Mouse (Mus musculus): Measurements from ENCODE around the gene Sdc1.

DNA sequence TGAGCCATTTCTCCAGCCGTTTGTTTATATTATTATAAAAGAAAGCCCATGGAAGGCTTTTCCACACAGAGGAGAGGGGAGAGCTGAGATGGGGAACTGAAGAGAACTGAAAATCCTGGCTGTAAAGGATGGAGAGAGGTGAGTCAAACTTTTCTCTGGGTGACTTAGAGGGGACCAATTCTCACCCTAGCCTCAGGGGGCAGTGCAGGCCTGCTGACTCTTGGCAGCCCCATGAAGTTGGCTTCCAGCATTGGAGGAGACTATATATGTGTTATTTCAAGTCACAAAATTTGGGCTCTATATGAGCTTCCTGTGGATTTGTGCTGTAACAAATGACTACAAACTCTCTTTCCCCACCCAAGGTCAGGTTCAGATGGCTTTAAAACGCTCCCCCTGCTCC is 8.5 kb upstream of the Sdc1 start:
- TF ChIP-seq CTCF (IDR thresholded peaks at IDR 0.05; ENCODE audit: low read depth, low read length) = no peak; the same call in 1 of the 2 replicates
- TF ChIP-seq POLR2A (IDR thresholded peaks at IDR 0.05; ENCODE audit: borderline replicate concordance, low read depth, low read length) = no peak

Measured in bone marrow macrophage, adult 2 months (primary cell).